Mouse (Mus musculus) forebrain, postnatal 0 days (tissue): Measurements from ENCODE around the gene Atoh8. TPM values are rescaled to one million over a fixed set of nuclear protein-coding genes. Genes with fewer than 3 reads are reported as not detected.

ENCODE experiments used
- ATAC-seq: fragments of 200-750 bp; cut with Nextera tagmentation; 2 replicates; pipeline ENCODE4 v1.8.0; 2017; ENCODE audit warnings: mild to moderate bottlenecking, moderate library complexity
- DNase-seq: peaks from one replicate; pipeline ENCODE4 v3.0.0-alpha.2; 2015
- H3K27ac ChIP-seq: fragments of 300-500 bp; sonication (generic); 2 replicates; pipeline ENCODE4 v1.5.1; 2014; ENCODE audit warnings: low read depth, mild to moderate bottlenecking, antibody characterized with exemption, low read length, moderate library complexity, mixed read lengths
- H3K27me3 ChIP-seq: fragments of 300-500 bp; sonication (generic); 2 replicates; pipeline ENCODE4 v1.6.1; 2014; ENCODE audit warnings: mild to moderate bottlenecking, low read length, mixed read lengths; ENCODE audit not compliant: insufficient read depth
- H3K36me3 ChIP-seq: fragments of 300-500 bp; sonication (generic); 2 replicates; pipeline ENCODE4 v1.6.1; 2014; ENCODE audit warnings: mild to moderate bottlenecking, moderate library complexity; ENCODE audit not compliant: insufficient read depth
- H3K4me1 ChIP-seq: fragments of 300-500 bp; sonication (generic); 2 replicates; pipeline ENCODE4 v1.6.1; 2014; ENCODE audit warnings: antibody characterized with exemption; ENCODE audit not compliant: insufficient read depth
- H3K4me2 ChIP-seq: fragments of 300-500 bp; sonication (generic); 2 replicates; pipeline ENCODE4 v1.6.1; 2014; ENCODE audit warnings: low read depth, mild to moderate bottlenecking, moderate library complexity
- H3K4me3 ChIP-seq: fragments of 300-500 bp; sonication (generic); 2 replicates; pipeline ENCODE4 v1.5.1; 2014; ENCODE audit warnings: low read depth, low read length, mixed read lengths
- H3K9ac ChIP-seq: fragments of 300-500 bp; sonication (generic); 2 replicates; pipeline ENCODE4 v1.6.1; 2014; ENCODE audit warnings: mild to moderate bottlenecking
- H3K9me3 ChIP-seq: fragments of 300-500 bp; sonication (generic); 2 replicates; pipeline ENCODE4 v1.6.1; 2016; ENCODE audit warnings: low read length
- CTCF ChIP-seq: sonication (generic); IDR thresholded peaks from 2 replicates; pipeline ENCODE4 v1.5.1; 2016; ENCODE audit warnings: antibody characterized with exemption, control low read depth, low read depth
- WGBS: fragments of 180-500 bp; shearing (Covaris S2); extraction: QIAGEN DNeasy Blood & Tissue Kit; methylation state at CpG from one replicate; pipeline ENCODE4 v1.1.7; 2014; 5-methylcytosine and 5-hydroxymethylcytosine counted together
- polyA plus RNA-seq: library from polyadenylated mRNA; unstranded; fragments of >200 nt; fragmentation: Nextera tagmentation; extraction: Ambion mirVana; gene quantifications from 2 replicates; pipeline ENCODE4 v1.2.1, GENCODE M21; 2015
- total RNA-seq: library from RNA; depleted of rRNA; stranded (reverse); fragments of >200 nt; gene quantifications from 2 replicates; pipeline ENCODE4 v1.2.3, GENCODE M21; 2014

Gene Atoh8
- total and polyA plus RNA-seq, 2 experiments from 2014 or later = 3.9 to 6.9 TPM

GRCm38 (mm10) chr6:72179006-72179405 lies 56.4 kb downstream of the Atoh8 start:
- H3K27me3 ChIP-seq = no peaks in the 10 kb centered on the region
- no peaks in the 10 kb centered on the region for H3K9me3 ChIP-seq
- no peaks in the 10 kb centered on the region for H3K4me1 ChIP-seq
- no peak for ATAC-seq
- H3K36me3 ChIP-seq = no peaks in the 10 kb centered on the region
- no peak overlapping the region for H3K9ac ChIP-seq
- no peak overlapping the region for H3K4me3 ChIP-seq
- no peak overlapping the region for H3K27ac ChIP-seq
- H3K4me2 ChIP-seq = no peak overlapping the region
- no peak for TF ChIP-seq CTCF
- no peak for DNase-seq
- 83% methylated on average over 3 of the region's 3 CpGs for WGBS

DNA sequence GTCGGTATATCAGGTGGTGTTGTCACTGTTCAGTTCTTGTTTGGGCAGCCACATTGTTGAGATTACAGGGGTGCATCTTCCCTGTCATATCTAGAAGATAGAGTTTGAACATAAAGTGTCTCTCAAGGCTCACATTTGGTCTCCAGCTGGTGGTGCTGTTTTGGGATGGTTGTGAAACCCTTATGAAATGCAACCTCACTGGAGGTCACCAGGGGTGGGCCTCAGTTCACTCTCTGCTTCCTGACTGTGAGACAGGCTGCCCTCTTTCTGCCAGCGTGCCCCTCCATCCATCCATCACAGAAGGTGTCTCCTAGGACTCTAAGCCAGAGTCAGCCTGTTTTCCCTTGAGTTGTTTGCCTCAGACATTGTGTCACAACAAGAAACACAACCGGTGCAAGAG lies 58.0 kb downstream of the Atoh8 start:
- H3K27ac ChIP-seq = no peak overlapping the region
- no peak overlapping the region for H3K4me3 ChIP-seq
- DNase-seq (no peak), ATAC-seq (no peak)
- H3K4me1 ChIP-seq = no peaks in the 10 kb centered on the region
- no peaks in the 10 kb centered on the region for H3K9me3 ChIP-seq
- no peak overlapping the region for H3K9ac ChIP-seq
- 83% methylated on average over 3 of the region's 3 CpGs for WGBS
- H3K36me3 ChIP-seq = no peaks in the 10 kb centered on the region
- H3K4me2 ChIP-seq = no peak overlapping the region
- no peaks in the 10 kb centered on the region for H3K27me3 ChIP-seq
- TF ChIP-seq CTCF = no peak

GRCm38 (mm10) chr6:72176004-72176403 lies 59.4 kb downstream of the Atoh8 start:
- no peaks in the 10 kb centered on the region for H3K4me1 ChIP-seq
- no peak for DNase-seq
- H3K9me3 ChIP-seq = no peaks in the 10 kb centered on the region
- no peak overlapping the region for H3K9ac ChIP-seq
- 57% methylated on average over 5 of the region's 5 CpGs for WGBS
- H3K36me3 ChIP-seq = no peaks in the 10 kb centered on the region
- no peak for ATAC-seq
- H3K4me3 ChIP-seq = no peak overlapping the region
- H3K4me2 ChIP-seq = no peak overlapping the region
- no peak overlapping the region for H3K27ac ChIP-seq
- no peaks in the 10 kb centered on the region for H3K27me3 ChIP-seq
- TF ChIP-seq CTCF = no peak

DNA sequence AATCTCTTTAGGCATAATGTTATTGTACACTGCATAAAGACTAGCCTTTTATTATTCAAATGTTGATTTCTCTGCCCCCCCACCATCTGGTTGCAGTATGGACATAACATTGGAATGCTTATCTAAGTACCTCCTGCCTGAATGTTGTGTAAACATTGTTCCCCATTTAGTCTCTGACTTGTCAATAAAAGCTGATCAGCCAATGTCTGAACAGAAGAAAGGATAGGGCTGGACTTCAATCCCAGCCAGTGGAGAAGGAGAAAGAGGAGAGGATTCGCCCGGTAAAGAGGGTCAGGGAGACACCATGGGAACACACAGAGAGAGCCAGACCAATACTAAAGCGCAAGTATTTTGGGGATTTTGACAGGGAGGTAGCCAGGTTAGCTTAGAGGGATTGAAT lies 60.0 kb downstream of the Atoh8 start:
- no peak for TF ChIP-seq CTCF
- 51% methylated on average over 3 of the region's 3 CpGs for WGBS
- Histone ChIP-seq H3K4me1 (no peaks in the 10 kb centered on the region), H3K9ac (no peak overlapping the region), H3K9me3 (no peaks in the 10 kb centered on the region), H3K27me3 (no peaks in the 10 kb centered on the region), H3K4me2 (no peak overlapping the region), H3K36me3 (no peaks in the 10 kb centered on the region), H3K4me3 (no peak overlapping the region), H3K27ac (no peak overlapping the region)
- ATAC-seq (no peak), DNase-seq (no peak)

DNA sequence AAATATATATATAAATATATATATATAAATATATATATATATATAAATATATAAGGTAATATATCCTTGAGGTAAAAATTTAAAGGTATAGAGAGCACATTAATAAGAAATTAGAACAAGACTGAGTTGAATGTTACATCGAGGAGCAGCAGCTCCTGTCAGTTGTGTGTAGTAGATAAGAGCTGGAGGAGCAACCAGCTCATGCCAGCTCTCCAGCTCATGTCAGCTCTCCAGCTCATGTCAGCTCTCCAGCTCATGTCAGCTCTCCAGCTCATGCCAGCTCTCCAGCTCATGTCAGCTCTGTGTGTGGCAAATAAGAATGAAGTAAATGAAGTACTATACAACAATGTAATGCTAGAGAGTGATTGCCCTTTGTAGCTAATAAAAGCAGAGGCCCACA lies 62.0 kb downstream of the Atoh8 start:
- WGBS = 83% methylated on average over 1 of the region's 1 CpGs
- ATAC-seq (no peak), DNase-seq (no peak)
- Histone ChIP-seq H3K4me1 (no peaks in the 10 kb centered on the region), H3K9ac (no peak overlapping the region), H3K36me3 (no peaks in the 10 kb centered on the region), H3K27me3 (no peaks in the 10 kb centered on the region), H3K27ac (no peak overlapping the region), H3K4me2 (no peak overlapping the region), H3K4me3 (no peak overlapping the region), H3K9me3 (no peaks in the 10 kb centered on the region)
- no peak for TF ChIP-seq CTCF

- Histone ChIP-seq H3K4me3 (no peak overlapping the region), H3K4me2 (no peak overlapping the region), H3K27me3 (no peaks in the 10 kb centered on the region), H3K36me3 (no peaks in the 10 kb centered on the region), H3K9me3 (no peaks in the 10 kb centered on the region), H3K27ac (no peak overlapping the region), H3K9ac (no peak overlapping the region), H3K4me1 (no peaks in the 10 kb centered on the region)
- no peak for ATAC-seq
- 89% methylated on average over 3 of the region's 3 CpGs for WGBS
- DNase-seq = no peak
- TF ChIP-seq CTCF = no peak
Observed at GRCm38 (mm10) chr6:72171391-72171790, 64.0 kb downstream of the Atoh8 start.

GRCm38 (mm10) chr6:72165907-72166306 lies 69.5 kb downstream of the Atoh8 start:
- DNase-seq = no peak
- 41% methylated on average over 2 of the region's 2 CpGs for WGBS
- no peaks in the 10 kb centered on the region for H3K4me1 ChIP-seq
- ATAC-seq = no peak
- no peak overlapping the region for H3K4me3 ChIP-seq
- TF ChIP-seq CTCF = no peak
- no peak overlapping the region for H3K9ac ChIP-seq
- H3K27ac ChIP-seq = no peak overlapping the region
- no peaks in the 10 kb centered on the region for H3K36me3 ChIP-seq
- no peaks in the 10 kb centered on the region for H3K27me3 ChIP-seq
- no peaks in the 10 kb centered on the region for H3K9me3 ChIP-seq
- H3K4me2 ChIP-seq = no peak overlapping the region
